Mouse (Mus musculus): ENCODE measurements around the gene Gmeb2.

Gene Gmeb2

GRCm38 (mm10) chr2:181274639-181275038 is 13.2 kb downstream of the Gmeb2 start:
- DNase-seq (ENCODE audit: low spot score): no peak

GRCm38 (mm10) chr2:181273829-181274228 is 14.0 kb downstream of the Gmeb2 start:
- DNase-seq (ENCODE audit: low spot score): no peak

- no peak for DNase-seq (ENCODE audit: low spot score)
Measured at GRCm38 (mm10) chr2:181272092-181272491, 15.7 kb downstream of the Gmeb2 start.

GRCm38 (mm10) chr2:181266839-181267238 is 21.0 kb downstream of the Gmeb2 start:
- no peak for DNase-seq (ENCODE audit: low spot score)

GRCm38 (mm10) chr2:181253248-181253647 is 34.6 kb downstream of the Gmeb2 start:
- no peak for DNase-seq (ENCODE audit: low spot score)

- DNase-seq (ENCODE audit: low spot score): no peak
Measured at GRCm38 (mm10) chr2:181251841-181252240, 36.0 kb downstream of the Gmeb2 start.

- no peak for DNase-seq (ENCODE audit: low spot score)
Measured at GRCm38 (mm10) chr2:181249217-181249616, 38.6 kb downstream of the Gmeb2 start.

- DNase-seq (ENCODE audit: low spot score): no peak
Measured at GRCm38 (mm10) chr2:181245031-181245430, 42.8 kb downstream of the Gmeb2 start.

GRCm38 (mm10) chr2:181243706-181244394 is 44.0 kb downstream of the Gmeb2 start:
- no peak for DNase-seq (ENCODE audit: low spot score)

- DNase-seq (ENCODE audit: low spot score): no peak
Measured at GRCm38 (mm10) chr2:181242314-181242665, 45.5 kb downstream of the Gmeb2 start.

GRCm38 (mm10) chr2:181241602-181242313 is 46.1 kb downstream of the Gmeb2 start, which contains the start of gene Helz2:
Gene Helz2, minus strand, starts transcription at chr2:181242027.
- no peak for DNase-seq (ENCODE audit: low spot score)

GRCm38 (mm10) chr2:181240806-181241440 is 46.9 kb downstream of the Gmeb2 start:
- DNase-seq (ENCODE audit: low spot score): no peak

- DNase-seq (ENCODE audit: low spot score): no peak
Measured at GRCm38 (mm10) chr2:181239261-181239660, 48.6 kb downstream of the Gmeb2 start.

GRCm38 (mm10) chr2:181238861-181239260 is 49.0 kb downstream of the Gmeb2 start:
- no peak for DNase-seq (ENCODE audit: low spot score)

GRCm38 (mm10) chr2:181238091-181238610 is 49.7 kb downstream of the Gmeb2 start:
- no peak for DNase-seq (ENCODE audit: low spot score)

- DNase-seq (ENCODE audit: low spot score): no peak
Measured at GRCm38 (mm10) chr2:181237251-181238014, 50.4 kb downstream of the Gmeb2 start.

GRCm38 (mm10) chr2:181235681-181236566 is 51.9 kb downstream of the Gmeb2 start:
- no peak for DNase-seq (ENCODE audit: low spot score)

- DNase-seq (ENCODE audit: low spot score): no peak
Measured at GRCm38 (mm10) chr2:181234680-181235079, 53.2 kb downstream of the Gmeb2 start.

GRCm38 (mm10) chr2:181233443-181233842 is 54.4 kb downstream of the Gmeb2 start:
- DNase-seq (ENCODE audit: low spot score): no peak

- no peak for DNase-seq (ENCODE audit: low spot score)
Measured at GRCm38 (mm10) chr2:181231171-181231570, 56.7 kb downstream of the Gmeb2 start.

- DNase-seq (ENCODE audit: low spot score): no peak
Measured at GRCm38 (mm10) chr2:181228335-181228734, 59.5 kb downstream of the Gmeb2 start.

Data from ovary, postnatal 10 days (tissue).